In the genomic region with DNA sequence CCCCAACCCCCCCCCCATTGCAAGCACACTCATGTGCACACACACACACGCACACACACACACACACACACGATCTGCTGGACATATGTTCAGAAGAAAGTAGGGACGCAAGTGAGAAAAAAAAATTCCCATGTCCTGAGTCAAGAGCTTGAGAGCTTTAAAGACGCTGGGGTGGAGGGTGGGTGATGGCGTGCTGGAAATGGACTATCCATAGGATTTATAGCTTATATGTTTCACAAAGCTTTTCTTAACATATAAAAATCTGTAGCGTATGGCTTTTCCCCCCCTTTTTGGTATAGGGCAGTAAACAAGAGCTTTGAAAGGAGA, we compare ENCODE assay signal across 7 mouse cellular contexts.
DNase-seq lines count a peak whose midpoint lies in the region; ATAC-seq and TF ChIP-seq lines count a peak whose summit lies in the region.

No protein-coding gene starts in this region.

- H3K4me3 ChIP-seq in lung, embryonic 14.5 days (ENCODE audit: low read depth, low read length) = no peak overlapping the region
- H3K4me3 ChIP-seq in hindbrain, embryonic 13.5 days = 0 out of 2 replicates have a peak overlapping the region, but pooled peaks have one; percentile 11
- H3K4me3 ChIP-seq in liver, embryonic 15.5 days (replicated peaks) = 0 out of 2 replicates have a peak overlapping the region, but pooled peaks have one; percentile 10
- H3K4me3 ChIP-seq in stomach, embryonic 16.5 days (replicated peaks; ENCODE audit: low read length) = no peak overlapping the region; the same call in 1 of the 2 replicates

- H3K4me2 ChIP-seq in lung, embryonic 14.5 days = peak overlapping the region; percentile 45
- H3K4me2 ChIP-seq in hindbrain, embryonic 13.5 days = peak overlapping the region; percentile 47
- H3K4me2 ChIP-seq in liver, embryonic 15.5 days = peak overlapping the region; percentile 61; the same call in 1 of the 2 replicates
- peak overlapping the region; percentile 48 for H3K4me2 ChIP-seq in stomach, embryonic 16.5 days (ENCODE audit: low read depth, low read length)

- DNase-seq in lung, embryonic 14.5 days = no peak
- DNase-seq in lung, adult 18-20 months = no peak

- H3K27me3 ChIP-seq in lung, embryonic 14.5 days (ENCODE audit: insufficient read depth, low read length) = no peaks in the 10 kb centered on the region
- no peaks in the 10 kb centered on the region for H3K27me3 ChIP-seq in hindbrain, embryonic 13.5 days
- no peaks in the 10 kb centered on the region for H3K27me3 ChIP-seq in liver, embryonic 15.5 days
- H3K27me3 ChIP-seq in stomach, embryonic 16.5 days (ENCODE audit: control insufficient read depth, insufficient read depth, low read length) = no peaks in the 10 kb centered on the region

- ATAC-seq in lung, embryonic 14.5 days (ENCODE audit: insufficient read depth) = no peak
- no peak for ATAC-seq in hindbrain, embryonic 13.5 days (ENCODE audit: low FRiP score)
- ATAC-seq in liver, embryonic 15.5 days (ENCODE audit: insufficient read depth) = no peak
- ATAC-seq in stomach, embryonic 16.5 days (ENCODE audit: insufficient read depth, low FRiP score) = peak; percentile 52; the same call in 1 of the 2 replicates
- ATAC-seq in cerebellum, adult (ENCODE audit: insufficient number of reproducible peaks, low FRiP score, low TSS enrichment) = no peak
- no peak for ATAC-seq in frontal cortex, adult (ENCODE audit: low TSS enrichment)

- no peaks in the 10 kb centered on the region for H3K9me3 ChIP-seq in lung, embryonic 14.5 days (ENCODE audit: low read depth, low read length)
- no peaks in the 10 kb centered on the region for H3K9me3 ChIP-seq in hindbrain, embryonic 13.5 days
- no peaks in the 10 kb centered on the region for H3K9me3 ChIP-seq in liver, embryonic 15.5 days (replicated peaks)
- no peaks in the 10 kb centered on the region for H3K9me3 ChIP-seq in stomach, embryonic 16.5 days (replicated peaks; ENCODE audit: control insufficient read depth, low read length)

- no peak for TF ChIP-seq CTCF in lung, embryonic 14.5 days (IDR thresholded peaks at IDR 0.05; ENCODE audit: low read depth)

- H3K9ac ChIP-seq in lung, embryonic 14.5 days = no peak overlapping the region
- H3K9ac ChIP-seq in hindbrain, embryonic 13.5 days = no peak overlapping the region
- H3K9ac ChIP-seq in liver, embryonic 15.5 days = no peak overlapping the region
- no peak overlapping the region for H3K9ac ChIP-seq in stomach, embryonic 16.5 days (ENCODE audit: low read length)

- 30% methylated on average over 6 of the region's 6 CpGs for WGBS in lung, embryonic 14.5 days
- WGBS in hindbrain, embryonic 13.5 days = 57% methylated on average over 6 of the region's 6 CpGs
- WGBS in liver, embryonic 15.5 days (ENCODE audit: insufficient replicate concordance) = 60% methylated on average over 6 of the region's 6 CpGs
- 36% methylated on average over 6 of the region's 6 CpGs for WGBS in stomach, embryonic 16.5 days

- H3K4me1 ChIP-seq in lung, embryonic 14.5 days (ENCODE audit: insufficient read depth) = peaks cover 27% of the 10 kb centered on the region
- H3K4me1 ChIP-seq in hindbrain, embryonic 13.5 days (replicated peaks) = peaks cover 20% of the 10 kb centered on the region
- H3K4me1 ChIP-seq in liver, embryonic 15.5 days (replicated peaks) = peaks cover 16% of the 10 kb centered on the region
- H3K4me1 ChIP-seq in stomach, embryonic 16.5 days (ENCODE audit: control insufficient read depth, insufficient read depth, low read length) = peaks cover 39% of the 10 kb centered on the region

- peak overlapping the region; percentile 86 for H3K27ac ChIP-seq in lung, embryonic 14.5 days (ENCODE audit: low read depth)
- peak overlapping the region; percentile 83; the same call in 1 of the 2 replicates for H3K27ac ChIP-seq in hindbrain, embryonic 13.5 days
- no peak overlapping the region for H3K27ac ChIP-seq in liver, embryonic 15.5 days (replicated peaks)
- peak overlapping the region; percentile 96 for H3K27ac ChIP-seq in stomach, embryonic 16.5 days (ENCODE audit: low read length)

- H3K36me3 ChIP-seq in lung, embryonic 14.5 days (ENCODE audit: insufficient read depth) = no peaks in the 10 kb centered on the region
- no peaks in the 10 kb centered on the region for H3K36me3 ChIP-seq in hindbrain, embryonic 13.5 days
- no peaks in the 10 kb centered on the region for H3K36me3 ChIP-seq in liver, embryonic 15.5 days (replicated peaks)
- no peaks in the 10 kb centered on the region for H3K36me3 ChIP-seq in stomach, embryonic 16.5 days (ENCODE audit: control insufficient read depth, insufficient read depth, low read length)

Comparison
In these comparisons a context has a peak if more than half of its experiments do, and no peak if none do; other contexts are left out.
1. H3K4me3 ChIP-seq: peak in hindbrain, embryonic 13.5 days (single experiment) and liver, embryonic 15.5 days (single experiment); none in lung, embryonic 14.5 days (single experiment) and stomach, embryonic 16.5 days (single experiment).
2. Peak in every context shown above with its lines, with median percentiles within 50 percentile points of each other: H3K4me2 ChIP-seq.